Mouse (Mus musculus): Measurements from ENCODE around the gene Rsrc2. TPM values are rescaled to one million over a fixed set of nuclear protein-coding genes. Genes with fewer than 3 reads are reported as not detected.

The Rsrc2 gene
- total and polyA plus RNA-seq, 3 experiments: 11.8 to 39.0 (median 38.3) TPM

GRCm38 (mm10) chr5:123679546-123680263 is 69.5 kb downstream of the Rsrc2 start:
- Histone ChIP-seq H3K27ac (peak overlapping the region; percentile 43; the same call in 1 of the 2 replicates), H3K79me2 (replicated peaks; ENCODE audit: control insufficient read depth, insufficient read depth, low read length) (peaks cover 2% of the 10 kb centered on the region), H3K4me3 (no peak overlapping the region), H3K27me3 (ENCODE audit: control insufficient read depth, insufficient read depth, low read length) (no peaks in the 10 kb centered on the region), H3K4me1 (ENCODE audit: control insufficient read depth, insufficient read depth, low read length) (peaks cover 20% of the 10 kb centered on the region), H3K9ac (ENCODE audit: low read depth, low read length) (no peak overlapping the region), H3K36me3 (ENCODE audit: control insufficient read depth, insufficient read depth, low read length) (peaks cover 14% of the 10 kb centered on the region)
- peak in 1 of 2 experiments; percentile 33 for DNase-seq
- intact Hi-C loops (cut with DNase I): loop anchor here (5.0 kb wide), 1 partner anchor 52 kb away; no protein-coding TSS in a partner anchor
- TF ChIP-seq POLR2A (IDR thresholded peaks at IDR 0.05; ENCODE audit: insufficient read depth, low read depth, low read length): no peak
- no peak for TF ChIP-seq CTCF (IDR thresholded peaks at IDR 0.05)
- TF ChIP-seq EP300 (IDR thresholded peaks at IDR 0.05; ENCODE audit: insufficient read depth, low read depth, low read length): no peak
- 19% methylated on average over 5 of the region's 5 CpGs for WGBS

DNA sequence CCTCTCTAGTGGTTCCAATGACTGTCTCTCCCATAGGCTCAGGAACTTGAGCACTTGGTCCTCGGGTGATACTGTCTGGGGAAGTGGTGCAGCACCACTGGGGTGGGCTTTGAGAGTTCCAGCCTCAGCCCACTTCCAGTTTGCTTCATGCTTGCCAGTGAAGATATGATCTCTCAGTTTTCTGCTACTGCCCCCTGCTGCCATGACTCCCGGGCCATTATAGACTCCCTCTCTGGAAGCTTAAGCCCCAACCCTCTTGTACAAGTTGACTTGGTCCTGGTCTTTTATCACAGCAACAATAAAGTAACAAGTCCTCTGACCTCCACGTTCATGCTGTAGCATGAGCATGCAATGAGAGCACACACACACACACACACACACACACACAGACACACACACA is 70.1 kb downstream of the Rsrc2 start:
- intact Hi-C loops (cut with DNase I): no loop called here
- DNase-seq: no peak
- H3K27me3 ChIP-seq (ENCODE audit: control insufficient read depth, insufficient read depth, low read length): no peaks in the 10 kb centered on the region
- TF ChIP-seq CTCF (IDR thresholded peaks at IDR 0.05): peak; percentile 36
- TF ChIP-seq EP300 (IDR thresholded peaks at IDR 0.05; ENCODE audit: insufficient read depth, low read depth, low read length): no peak
- no peak for TF ChIP-seq POLR2A (IDR thresholded peaks at IDR 0.05; ENCODE audit: insufficient read depth, low read depth, low read length)
- H3K4me1 ChIP-seq (ENCODE audit: control insufficient read depth, insufficient read depth, low read length): peaks cover 20% of the 10 kb centered on the region
- H3K4me3 ChIP-seq: no peak overlapping the region
- peaks cover 2% of the 10 kb centered on the region for H3K79me2 ChIP-seq (replicated peaks; ENCODE audit: control insufficient read depth, insufficient read depth, low read length)
- no peak overlapping the region for H3K27ac ChIP-seq
- 48% methylated on average over 3 of the region's 3 CpGs for WGBS
- H3K9ac ChIP-seq (ENCODE audit: low read depth, low read length): no peak overlapping the region
- peaks cover 14% of the 10 kb centered on the region for H3K36me3 ChIP-seq (ENCODE audit: control insufficient read depth, insufficient read depth, low read length)

Other genes starting within 250 kb of the Rsrc2 start
- gene B3gnt4, start 239.0 kb downstream of the Rsrc2 start, total RNA-seq (2021): not detected
- 0.45 TPM in 1 of 2 replicates, not detected in the other for gene B3gnt4, start 239.0 kb downstream of the Rsrc2 start, polyA plus RNA-seq (2012; rRNA removed)
- 10 to 100 TPM; 64.7 to 71.5 TPM for gene Diablo, start 225.2 kb downstream of the Rsrc2 start, total RNA-seq (2021)
- gene Diablo, start 225.2 kb downstream of the Rsrc2 start, polyA plus RNA-seq (2012; rRNA removed): 93.8 and 140 TPM in 2 replicates
- under 1 TPM in 1 of 2 experiments, not detected in 1; 0.25 TPM for gene Gm49027, start 223.9 kb downstream of the Rsrc2 start, total RNA-seq (2021)
- gene Gm49027, start 223.9 kb downstream of the Rsrc2 start, polyA plus RNA-seq (2012; rRNA removed): 0.62 and 2.4 TPM in 2 replicates
- gene Vps33a, start 176.4 kb downstream of the Rsrc2 start, total RNA-seq (2021): 10 to 100 TPM; 26.2 to 32.1 TPM
- gene Vps33a, start 176.4 kb downstream of the Rsrc2 start, polyA plus RNA-seq (2012; rRNA removed): 13.0 and 19.9 TPM in 2 replicates
- 100 to 1,000 TPM; 156 to 195 TPM for gene Clip1, start 64.8 kb downstream of the Rsrc2 start, total RNA-seq (2021)
- 77.2 and 107 TPM in 2 replicates for gene Clip1, start 64.8 kb downstream of the Rsrc2 start, polyA plus RNA-seq (2012; rRNA removed)
- gene Zcchc8, start 28.3 kb downstream of the Rsrc2 start, total RNA-seq (2021): 10 to 100 TPM; 23.2 to 24.9 TPM
- 12.6 and 16.1 TPM in 2 replicates for gene Zcchc8, start 28.3 kb downstream of the Rsrc2 start, polyA plus RNA-seq (2012; rRNA removed)
- gene Kntc1, start 302 bp upstream of the Rsrc2 start, total RNA-seq (2021): under 1 TPM; 0.05 to 0.14 TPM
- 0.12 and 0.16 TPM in 2 replicates for gene Kntc1, start 302 bp upstream of the Rsrc2 start, polyA plus RNA-seq (2012; rRNA removed)
- under 1 TPM in 1 of 2 experiments, not detected in 1; 0.29 TPM for gene Hcar2, start 116.1 kb upstream of the Rsrc2 start, total RNA-seq (2021)
- gene Hcar2, start 116.1 kb upstream of the Rsrc2 start, polyA plus RNA-seq (2012; rRNA removed): 0.38 and 1.8 TPM in 2 replicates
- gene Hcar1, start 130.6 kb upstream of the Rsrc2 start, total RNA-seq (2021): under 1 TPM; 0.55 to 0.57 TPM
- gene Hcar1, start 130.6 kb upstream of the Rsrc2 start, polyA plus RNA-seq (2012; rRNA removed): 2.0 and 3.0 TPM in 2 replicates
- gene Denr, start 157.8 kb upstream of the Rsrc2 start, total RNA-seq (2021): 10 to 100 TPM; 49.6 to 58.8 TPM
- gene Denr, start 157.8 kb upstream of the Rsrc2 start, polyA plus RNA-seq (2012; rRNA removed): 20.6 and 35.1 TPM in 2 replicates
- under 1 TPM in 1 of 2 experiments, not detected in 1; 0.47 TPM for gene Gm43518, start 178.0 kb upstream of the Rsrc2 start, total RNA-seq (2021)
- 1.1 TPM in 1 of 2 replicates, not detected in the other for gene Gm43518, start 178.0 kb upstream of the Rsrc2 start, polyA plus RNA-seq (2012; rRNA removed)
- gene Ccdc62, start 181.3 kb upstream of the Rsrc2 start, total RNA-seq (2021): 1 to 10 TPM; 1.9 to 2.5 TPM
- 2.0 and 3.7 TPM in 2 replicates for gene Ccdc62, start 181.3 kb upstream of the Rsrc2 start, polyA plus RNA-seq (2012; rRNA removed)
- gene Hip1r, start 224.2 kb upstream of the Rsrc2 start, total RNA-seq (2021): 10 to 100 TPM; 16.3 to 16.7 TPM
- gene Hip1r, start 224.2 kb upstream of the Rsrc2 start, polyA plus RNA-seq (2012; rRNA removed): 7.0 and 7.9 TPM in 2 replicates

Measured in heart, adult 2 months (tissue).